Mouse (Mus musculus) hindbrain, embryonic 14.5 days (tissue): ENCODE measurements around the gene Col6a3. TPM values are rescaled to one million over a fixed set of nuclear protein-coding genes. Genes with fewer than 3 reads are reported as not detected.

Experiments used
- ATAC-seq: fragments of 200-750 bp; cut with Nextera tagmentation; 2 replicates; pipeline ENCODE4 v1.8.0; 2017; ENCODE audit warnings: moderate number of reproducible peaks, mild to moderate bottlenecking, moderate TSS enrichment, moderate library complexity; ENCODE audit not compliant: low FRiP score
- DNase-seq: peaks from one replicate; pipeline ENCODE4 v3.0.0-alpha.2; 2015; ENCODE audit warnings: low spot score
- H3K27ac ChIP-seq: fragments of 300-500 bp; sonication (generic); 2 replicates; pipeline ENCODE4 v1.5.1; 2014; ENCODE audit warnings: mild to moderate bottlenecking, moderate library complexity
- H3K27me3 ChIP-seq: fragments of 300-500 bp; sonication (generic); 2 replicates; pipeline ENCODE4 v1.6.1; 2014; ENCODE audit warnings: mild to moderate bottlenecking, low read length, mixed read lengths; ENCODE audit not compliant: control insufficient read depth, insufficient read depth
- H3K36me3 ChIP-seq: fragments of 300-500 bp; sonication (generic); replicated peaks from 2 replicates; pipeline ENCODE4 v1.6.1; 2014; ENCODE audit not compliant: control insufficient read depth, insufficient read depth
- H3K4me1 ChIP-seq: fragments of 300-500 bp; sonication (generic); replicated peaks from 2 replicates; pipeline ENCODE4 v1.6.1; 2014; ENCODE audit warnings: antibody characterized with exemption, low read length, mixed read lengths; ENCODE audit not compliant: control insufficient read depth, insufficient read depth
- H3K4me2 ChIP-seq: fragments of 300-500 bp; sonication (generic); replicated peaks from 2 replicates; pipeline ENCODE4 v1.6.1; 2014; ENCODE audit warnings: mild to moderate bottlenecking, moderate library complexity
- H3K4me3 ChIP-seq: fragments of 300-500 bp; sonication (generic); replicated peaks from 2 replicates; pipeline ENCODE4 v1.5.1; 2014; ENCODE audit warnings: mild to moderate bottlenecking, low read length
- H3K9ac ChIP-seq: fragments of 300-500 bp; sonication (generic); 2 replicates; pipeline ENCODE4 v1.6.1; 2014
- H3K9me3 ChIP-seq: fragments of 300-500 bp; sonication (generic); 2 replicates; pipeline ENCODE4 v1.6.1; 2016; ENCODE audit warnings: low read length; ENCODE audit not compliant: control insufficient read depth
- WGBS: fragments of 180-500 bp; shearing (Covaris S2); extraction: QIAGEN DNeasy Blood & Tissue Kit; methylation state at CpG from one replicate; pipeline ENCODE4 v1.1.7; 2014; 5-methylcytosine and 5-hydroxymethylcytosine counted together
- polyA plus RNA-seq: library from polyadenylated mRNA; unstranded; fragments of >200 nt; fragmentation: Nextera tagmentation; extraction: Ambion mirVana; gene quantifications from 2 replicates; pipeline ENCODE4 v1.2.1, GENCODE M21; 2014

Gene Col6a3
- polyA plus RNA-seq, 1 experiment from 2014 or later, result 11.9 TPM

- H3K4me1 ChIP-seq, result peaks cover 18% of the 10 kb centered on the region
- H3K9ac ChIP-seq, result peak overlapping the region; percentile 48
- H3K36me3 ChIP-seq, result no peaks in the 10 kb centered on the region
- DNase-seq, result peak; percentile 76
- H3K4me3 ChIP-seq, result peak overlapping the region; percentile 19
- ATAC-seq, result peak; percentile 88
- WGBS, result 4% methylated on average over 13 of the region's 14 CpGs
- H3K4me2 ChIP-seq, result peak overlapping the region; percentile 50
- no peaks in the 10 kb centered on the region for H3K27me3 ChIP-seq
- no peaks in the 10 kb centered on the region for H3K9me3 ChIP-seq
- peak overlapping the region; percentile 77 for H3K27ac ChIP-seq
Measured at GRCm38 (mm10) chr1:90743941-90744386, 99.8 kb downstream of the Col6a3 start.

GRCm38 (mm10) chr1:90743445-90743844 is 100.3 kb downstream of the Col6a3 start:
- Histone ChIP-seq H3K36me3 (no peaks in the 10 kb centered on the region), H3K9ac (no peak overlapping the region), H3K27me3 (no peaks in the 10 kb centered on the region), H3K27ac (peak overlapping the region; percentile 77), H3K4me3 (no peak overlapping the region), H3K4me1 (peaks cover 18% of the 10 kb centered on the region), H3K9me3 (no peaks in the 10 kb centered on the region), H3K4me2 (peak overlapping the region; percentile 50; the same call in 1 of the 2 replicates)
- WGBS, result 77% methylated on average over 1 of the region's 1 CpGs
- ATAC-seq, result peak; percentile 53
- DNase-seq, result no peak

- Histone ChIP-seq H3K27ac (peak overlapping the region; percentile 17; the same call in 1 of the 2 replicates), H3K4me3 (no peak overlapping the region), H3K36me3 (no peaks in the 10 kb centered on the region), H3K9me3 (no peaks in the 10 kb centered on the region), H3K4me2 (no peak overlapping the region), H3K4me1 (peaks cover 18% of the 10 kb centered on the region), H3K9ac (no peak overlapping the region), H3K27me3 (no peaks in the 10 kb centered on the region)
- ATAC-seq, result no peak
- no peak for DNase-seq
- WGBS, result 83% methylated on average over 7 of the region's 7 CpGs
Measured at GRCm38 (mm10) chr1:90742641-90743040, 101.1 kb downstream of the Col6a3 start.

GRCm38 (mm10) chr1:90740216-90741170 is 103.3 kb downstream of the Col6a3 start:
- no peak overlapping the region for H3K27ac ChIP-seq
- H3K4me2 ChIP-seq, result no peak overlapping the region
- no peak overlapping the region for H3K4me3 ChIP-seq
- no peak for ATAC-seq
- H3K27me3 ChIP-seq, result no peaks in the 10 kb centered on the region
- no peak overlapping the region for H3K9ac ChIP-seq
- H3K9me3 ChIP-seq, result no peaks in the 10 kb centered on the region
- H3K4me1 ChIP-seq, result peaks cover 18% of the 10 kb centered on the region
- WGBS, result 80% methylated on average over 11 of the region's 11 CpGs
- no peak for DNase-seq
- no peaks in the 10 kb centered on the region for H3K36me3 ChIP-seq

GRCm38 (mm10) chr1:90738913-90739312 is 104.9 kb downstream of the Col6a3 start:
- WGBS, result 97% methylated on average over 2 of the region's 2 CpGs
- ATAC-seq, result no peak
- Histone ChIP-seq H3K36me3 (no peaks in the 10 kb centered on the region), H3K27me3 (no peaks in the 10 kb centered on the region), H3K27ac (no peak overlapping the region), H3K4me3 (no peak overlapping the region), H3K9me3 (no peaks in the 10 kb centered on the region), H3K4me1 (peaks cover 11% of the 10 kb centered on the region), H3K9ac (no peak overlapping the region), H3K4me2 (no peak overlapping the region)
- DNase-seq, result no peak

GRCm38 (mm10) chr1:90729466-90729865 is 114.3 kb downstream of the Col6a3 start:
- Histone ChIP-seq H3K4me2 (no peak overlapping the region), H3K27ac (no peak overlapping the region), H3K36me3 (no peaks in the 10 kb centered on the region), H3K4me3 (no peak overlapping the region), H3K4me1 (peaks cover 21% of the 10 kb centered on the region), H3K27me3 (no peaks in the 10 kb centered on the region), H3K9ac (no peak overlapping the region), H3K9me3 (no peaks in the 10 kb centered on the region)
- ATAC-seq (no peak), DNase-seq (no peak)
- WGBS, result 73% methylated on average over 3 of the region's 3 CpGs

- DNase-seq, result no peak
- ATAC-seq, result no peak
- H3K9me3 ChIP-seq, result no peaks in the 10 kb centered on the region
- no peaks in the 10 kb centered on the region for H3K4me1 ChIP-seq
- H3K36me3 ChIP-seq, result no peaks in the 10 kb centered on the region
- no peaks in the 10 kb centered on the region for H3K27me3 ChIP-seq
- no peak overlapping the region for H3K4me2 ChIP-seq
- no peak overlapping the region for H3K27ac ChIP-seq
- H3K4me3 ChIP-seq, result no peak overlapping the region
- no peak overlapping the region for H3K9ac ChIP-seq
Measured at GRCm38 (mm10) chr1:90723754-90724153, 120.0 kb downstream of the Col6a3 start.

- Histone ChIP-seq H3K4me2 (no peak overlapping the region), H3K9ac (no peak overlapping the region), H3K27me3 (no peaks in the 10 kb centered on the region), H3K36me3 (no peaks in the 10 kb centered on the region), H3K9me3 (no peaks in the 10 kb centered on the region), H3K4me1 (no peaks in the 10 kb centered on the region), H3K4me3 (no peak overlapping the region), H3K27ac (no peak overlapping the region)
- ATAC-seq, result no peak
- no peak for DNase-seq
Measured at GRCm38 (mm10) chr1:90723325-90723724, 120.4 kb downstream of the Col6a3 start.

- no peaks in the 10 kb centered on the region for H3K4me1 ChIP-seq
- no peak for ATAC-seq
- no peak overlapping the region for H3K4me2 ChIP-seq
- H3K9ac ChIP-seq, result no peak overlapping the region
- H3K4me3 ChIP-seq, result no peak overlapping the region
- DNase-seq, result no peak
- no peaks in the 10 kb centered on the region for H3K27me3 ChIP-seq
- no peaks in the 10 kb centered on the region for H3K9me3 ChIP-seq
- H3K36me3 ChIP-seq, result no peaks in the 10 kb centered on the region
- no peak overlapping the region for H3K27ac ChIP-seq
Measured at GRCm38 (mm10) chr1:90722021-90722420, 121.8 kb downstream of the Col6a3 start.
